Mouse (Mus musculus): ENCODE measurements around the gene Echdc3. TPM values are rescaled to one million over a fixed set of nuclear protein-coding genes. Genes with fewer than 3 reads are reported as not detected.
A peak's percentile ranks its signal among the peaks of the same experiment; 100 is the strongest.

Echdc3 gene
- total RNA-seq, 2 experiments from 2014 or later: 16.3 to 17.0 TPM

- no peak for DNase-seq
- intact Hi-C loops (cut with DNase I): no loop called here
Measured at GRCm38 (mm10) chr2:6227059-6227445, 14.2 kb upstream of the Echdc3 start.

DNA sequence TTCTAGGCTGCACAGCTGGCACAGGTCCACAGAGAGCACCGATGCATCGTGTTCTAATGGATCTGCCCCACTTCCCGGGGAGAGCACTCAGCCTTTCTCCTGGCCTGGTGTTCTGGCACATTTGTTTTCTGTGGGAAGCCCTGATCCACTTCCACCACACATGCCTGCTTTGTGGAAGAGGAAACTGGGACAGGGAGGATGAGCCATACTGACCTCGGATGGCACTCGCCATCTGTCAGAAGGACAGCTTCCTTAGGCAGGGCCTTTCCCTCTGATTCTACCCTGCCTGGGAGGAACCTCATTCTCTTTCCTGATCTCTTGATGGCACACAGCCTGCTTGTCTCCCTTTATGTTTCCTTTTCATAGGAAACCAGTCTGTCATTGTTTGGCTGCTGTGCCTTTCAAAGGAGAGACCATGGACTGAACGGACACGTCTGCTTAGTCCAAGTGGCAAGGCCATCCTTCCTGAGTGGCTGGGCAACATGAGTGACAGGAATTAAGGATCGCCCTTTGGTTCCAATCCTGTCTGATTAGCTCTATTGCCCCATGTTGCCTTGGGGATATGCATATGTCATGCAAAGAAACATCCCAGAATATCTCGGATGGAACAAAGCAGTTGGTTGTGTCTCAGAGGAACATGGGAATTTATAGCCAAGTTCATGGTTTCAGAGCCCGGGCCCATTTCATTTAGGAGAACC, 13.7 kb upstream of the Echdc3 start:
- intact Hi-C loops (cut with DNase I): no loop called here
- DNase-seq: no peak

GRCm38 (mm10) chr2:6220141-6220805, 7.4 kb upstream of the Echdc3 start:
- DNase-seq: peak; percentile 77 to 86
- intact Hi-C loops (cut with DNase I): loop anchor here (1.0 to 2.0 kb wide), 3 partner anchors 27 to 185 kb away; partner anchors contain the start of gene Usp6nl

DNA sequence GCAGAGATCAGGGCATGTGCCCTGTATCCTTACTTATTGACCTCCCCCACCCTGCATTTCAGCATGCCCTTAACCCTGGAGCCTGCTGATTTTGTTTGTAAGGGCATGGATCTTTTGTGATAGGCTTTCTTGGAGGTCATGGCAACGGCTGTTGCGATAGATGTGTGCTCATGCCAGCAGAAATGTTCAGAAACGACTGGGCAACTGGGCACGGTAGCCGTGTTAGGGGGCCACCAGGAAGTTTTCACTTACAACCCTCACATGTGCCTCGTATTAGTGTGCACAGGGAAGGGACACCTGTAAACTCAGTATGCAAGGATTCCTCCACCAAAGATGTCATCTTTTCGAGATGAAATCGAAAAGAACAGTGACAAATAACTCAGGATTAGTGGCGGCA, 508 bp downstream of the Echdc3 start:
- DNase-seq: no peak
- intact Hi-C loops (cut with DNase I): loop anchor here (2.0 kb wide), 1 partner anchor 110 kb away; the partner anchor contains the start of gene Usp6nl

DNA sequence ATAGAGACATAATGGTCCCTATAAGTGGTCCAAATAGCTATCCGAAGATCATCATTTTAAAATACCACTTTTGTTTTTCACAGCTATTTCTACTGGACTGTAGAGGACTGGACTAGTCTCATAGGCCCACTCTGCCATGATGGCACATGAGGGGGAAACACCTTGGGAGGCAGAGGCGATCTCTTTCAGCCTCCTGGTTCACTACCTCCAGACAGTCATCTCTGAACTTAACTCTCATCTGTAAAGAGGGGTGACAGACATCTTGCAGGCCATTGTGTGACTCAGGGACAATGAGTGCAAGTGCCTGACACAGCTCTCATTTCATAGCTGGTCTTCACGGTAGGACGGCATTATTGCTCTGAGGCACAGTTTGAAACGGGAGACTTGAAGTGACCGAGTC, 2.0 kb downstream of the Echdc3 start:
- intact Hi-C loops (cut with DNase I): no loop called here
- DNase-seq: no peak

GRCm38 (mm10) chr2:6209746-6210145, 3.1 kb downstream of the Echdc3 start:
- intact Hi-C loops (cut with DNase I): no loop called here
- DNase-seq: no peak

DNA sequence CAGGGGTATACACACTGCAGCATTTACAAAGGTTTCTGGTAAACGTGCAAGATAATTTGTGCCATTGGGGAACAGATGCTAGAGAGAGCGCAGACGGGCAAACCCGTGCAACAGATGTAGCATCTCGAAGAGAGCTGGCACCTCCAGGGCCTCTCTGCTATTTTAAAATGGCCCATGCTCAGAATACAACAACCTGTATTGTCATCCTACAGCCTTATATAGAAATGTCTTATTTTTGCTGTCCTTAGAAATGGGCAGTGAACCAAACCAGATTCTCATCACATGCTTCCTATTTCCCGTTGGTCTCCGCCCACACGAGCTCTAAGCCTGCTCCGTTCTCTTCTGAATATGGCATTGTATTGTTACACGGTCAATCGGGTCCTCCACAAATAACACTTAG, 3.7 kb downstream of the Echdc3 start:
- intact Hi-C loops (cut with DNase I): no loop called here
- no peak for DNase-seq

DNA sequence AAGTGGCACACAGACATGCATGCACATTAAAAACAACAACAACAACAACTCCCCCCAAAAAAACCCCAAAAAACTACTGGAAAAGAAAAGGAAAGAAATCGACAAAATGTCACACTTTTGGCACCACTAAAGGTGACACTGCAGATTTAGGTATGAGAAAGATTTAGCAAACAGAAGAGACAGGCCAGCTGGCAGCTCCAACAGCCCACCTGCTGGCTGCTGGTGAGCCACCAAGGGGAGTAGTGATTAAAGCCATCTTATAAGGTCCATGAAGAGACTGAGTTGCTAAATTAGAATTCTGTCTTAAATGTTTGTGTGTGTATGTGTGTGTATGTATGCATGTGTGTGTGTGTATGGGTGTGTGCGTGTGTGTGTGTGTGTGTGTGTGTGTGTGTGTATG, 5.1 kb downstream of the Echdc3 start:
- intact Hi-C loops (cut with DNase I): no loop called here
- no peak for DNase-seq

GRCm38 (mm10) chr2:6196363-6196973, 16.4 kb downstream of the Echdc3 start:
- intact Hi-C loops (cut with DNase I): no loop called here
- DNase-seq: no peak

GRCm38 (mm10) chr2:6195468-6196239, 17.2 kb downstream of the Echdc3 start:
- no peak for DNase-seq
- intact Hi-C loops (cut with DNase I): no loop called here

DNA sequence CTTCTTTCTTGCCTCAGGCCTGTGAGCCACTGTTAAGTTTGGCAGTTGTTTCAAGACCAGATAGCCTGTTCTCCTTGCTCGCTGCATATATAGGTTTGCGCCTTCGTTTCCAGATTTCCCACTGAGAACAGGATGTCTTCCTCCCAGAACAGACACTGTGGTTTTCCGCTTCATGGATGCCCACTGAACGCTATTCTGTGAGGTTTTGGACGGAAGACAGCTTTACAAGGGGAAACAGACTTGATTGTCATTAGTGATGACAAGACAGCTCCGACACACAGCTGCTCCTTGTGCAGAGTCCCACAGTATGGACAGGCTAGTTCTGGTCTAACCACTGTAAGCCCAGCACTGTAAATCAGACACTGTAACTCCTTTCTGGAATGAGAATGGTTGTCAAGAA, 18.3 kb downstream of the Echdc3 start:
- no peak for DNase-seq
- intact Hi-C loops (cut with DNase I): no loop called here

DNA sequence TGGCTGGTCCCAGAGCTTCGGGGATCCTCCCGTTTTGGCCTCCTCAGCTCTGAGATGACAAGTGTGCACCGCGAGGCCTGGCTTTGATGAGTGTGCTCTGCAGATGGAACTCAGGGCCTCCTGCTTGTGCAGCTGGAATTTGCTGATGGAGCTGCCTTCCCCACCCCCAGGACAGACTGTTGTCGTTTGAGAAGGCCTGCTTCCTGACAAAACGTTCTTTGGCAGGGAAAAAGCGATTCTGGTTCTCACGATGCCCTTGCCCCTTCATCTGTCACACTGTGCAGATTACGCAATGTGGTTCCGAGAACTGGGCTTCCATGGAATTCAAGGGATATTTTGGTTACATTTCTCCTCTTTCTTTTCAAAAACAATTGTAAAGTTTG, 19.3 kb downstream of the Echdc3 start:
- intact Hi-C loops (cut with DNase I): loop anchor here (1.0 to 2.0 kb wide), 2 partner anchors 27 to 212 kb away; no protein-coding TSS in a partner anchor
- DNase-seq: no peak

GRCm38 (mm10) chr2:6192820-6193590, 19.8 kb downstream of the Echdc3 start:
- DNase-seq: peak; percentile 45 to 74
- intact Hi-C loops (cut with DNase I): loop anchor here (1.0 to 2.0 kb wide), 2 partner anchors 28 to 212 kb away; no protein-coding TSS in a partner anchor

DNA sequence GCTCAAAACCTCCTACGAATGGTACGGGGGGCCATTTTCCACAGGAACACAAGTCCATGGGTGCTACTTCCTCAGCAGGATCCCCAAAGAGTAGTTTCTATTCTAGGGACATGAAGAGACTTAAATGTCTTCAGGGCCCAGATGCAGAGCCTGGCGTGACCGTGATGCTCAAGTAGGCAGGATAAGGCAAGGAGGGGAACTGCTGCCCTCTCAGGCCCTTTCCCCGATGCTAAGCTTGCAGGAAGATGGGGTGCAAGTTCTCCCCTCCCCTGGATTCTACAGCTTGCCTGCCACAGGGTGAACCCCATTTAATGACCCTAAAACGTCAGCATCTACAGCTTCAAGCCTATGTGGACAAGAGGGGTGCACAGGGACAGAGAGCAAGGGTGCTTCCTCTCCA, 22.8 kb downstream of the Echdc3 start:
- DNase-seq: no peak

DNA sequence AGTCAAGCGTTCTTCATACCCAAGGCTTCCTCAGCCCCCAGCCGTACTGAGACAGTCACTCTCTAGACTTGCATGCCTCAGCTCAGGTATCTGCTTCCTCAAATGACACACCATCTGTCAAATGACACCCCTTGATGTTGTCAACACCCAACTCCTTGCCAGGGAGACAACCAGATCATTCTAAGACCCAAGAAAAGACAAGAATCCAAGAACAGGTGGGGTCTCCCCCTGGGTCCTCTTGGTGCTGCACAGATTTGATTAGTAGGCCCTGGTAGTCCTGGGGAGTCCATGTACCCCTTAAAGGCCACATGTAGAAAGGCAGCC, 23.2 kb downstream of the Echdc3 start:
- no peak for DNase-seq
- intact Hi-C loops (cut with DNase I): no loop called here

More for the DNA sequence above, 22.8 kb downstream of the Echdc3 start:
- intact Hi-C loops (cut with DNase I): no loop called here

- intact Hi-C loops (cut with DNase I): no loop called here
- no peak for DNase-seq
Measured at GRCm38 (mm10) chr2:6188891-6189674, 23.8 kb downstream of the Echdc3 start.

- intact Hi-C loops (cut with DNase I): no loop called here
- DNase-seq: no peak
Measured at GRCm38 (mm10) chr2:6187418-6187817, 25.4 kb downstream of the Echdc3 start.

DNA sequence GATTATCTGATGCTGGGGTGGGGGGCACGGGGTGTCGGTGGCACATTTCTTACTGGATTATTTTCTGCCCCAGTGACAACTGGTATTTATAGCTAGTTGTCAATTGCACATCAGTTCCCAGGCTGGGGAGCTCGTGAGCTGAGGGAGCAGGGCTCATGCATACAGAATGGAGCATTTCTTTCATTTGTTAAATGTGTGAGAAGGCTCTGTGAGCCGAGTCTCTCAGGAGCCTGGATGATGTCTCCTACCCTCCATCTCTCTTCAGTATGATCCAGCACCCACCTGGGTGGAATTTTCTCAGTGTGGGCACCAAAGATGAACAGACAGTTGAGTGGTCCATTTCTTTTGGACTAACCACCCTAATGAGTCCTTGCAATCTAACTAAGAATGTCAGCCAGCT, 25.9 kb downstream of the Echdc3 start:
- intact Hi-C loops (cut with DNase I): no loop called here
- no peak for DNase-seq

GRCm38 (mm10) chr2:6179749-6180117, 33.1 kb downstream of the Echdc3 start:
- no peak for DNase-seq
- intact Hi-C loops (cut with DNase I): no loop called here
